Mouse (Mus musculus): Measurements from ENCODE around the gene Prdx2. TPM values are rescaled to one million over a fixed set of nuclear protein-coding genes. Genes with fewer than 3 reads are reported as not detected.
A peak's percentile ranks its signal among the peaks of the same experiment; 100 is the strongest.

Prdx2 gene
- polyA plus RNA-seq, 1 experiment from 2014 or later: 1,271 TPM

GRCm38 (mm10) chr8:84982499-84983011 is 13.2 kb downstream of the Prdx2 start:
- no peak overlapping the region for H3K4me2 ChIP-seq
- no peak overlapping the region for H3K27ac ChIP-seq
- WGBS: 73% methylated on average over 3 of the region's 3 CpGs
- no peak for ATAC-seq (ENCODE audit: low FRiP score)
- H3K9me3 ChIP-seq: no peaks in the 10 kb centered on the region
- H3K27me3 ChIP-seq: peaks cover 93% of the 10 kb centered on the region
- H3K36me3 ChIP-seq (replicated peaks): no peaks in the 10 kb centered on the region
- peaks cover 62% of the 10 kb centered on the region for H3K4me1 ChIP-seq
- H3K9ac ChIP-seq: no peak overlapping the region
- no peak overlapping the region for H3K4me3 ChIP-seq (replicated peaks)

- H3K9me3 ChIP-seq: no peaks in the 10 kb centered on the region
- 23% methylated on average over 16 of the region's 16 CpGs for WGBS
- no peaks in the 10 kb centered on the region for H3K36me3 ChIP-seq (replicated peaks)
- peaks cover 90% of the 10 kb centered on the region for H3K27me3 ChIP-seq
- peak overlapping the region; percentile 63; the same call in 1 of the 2 replicates for H3K9ac ChIP-seq
- H3K4me1 ChIP-seq: peaks cover 47% of the 10 kb centered on the region
- peak overlapping the region; percentile 53; the same call in 1 of the 2 replicates for H3K4me3 ChIP-seq (replicated peaks)
- no peak for ATAC-seq (ENCODE audit: low FRiP score)
- peak overlapping the region; percentile 98 for H3K4me2 ChIP-seq
- H3K27ac ChIP-seq: 0 out of 2 replicates have a peak overlapping the region, but pooled peaks have one; percentile 36
Measured at GRCm38 (mm10) chr8:84984294-84985048, 15.1 kb downstream of the Prdx2 start.

DNA sequence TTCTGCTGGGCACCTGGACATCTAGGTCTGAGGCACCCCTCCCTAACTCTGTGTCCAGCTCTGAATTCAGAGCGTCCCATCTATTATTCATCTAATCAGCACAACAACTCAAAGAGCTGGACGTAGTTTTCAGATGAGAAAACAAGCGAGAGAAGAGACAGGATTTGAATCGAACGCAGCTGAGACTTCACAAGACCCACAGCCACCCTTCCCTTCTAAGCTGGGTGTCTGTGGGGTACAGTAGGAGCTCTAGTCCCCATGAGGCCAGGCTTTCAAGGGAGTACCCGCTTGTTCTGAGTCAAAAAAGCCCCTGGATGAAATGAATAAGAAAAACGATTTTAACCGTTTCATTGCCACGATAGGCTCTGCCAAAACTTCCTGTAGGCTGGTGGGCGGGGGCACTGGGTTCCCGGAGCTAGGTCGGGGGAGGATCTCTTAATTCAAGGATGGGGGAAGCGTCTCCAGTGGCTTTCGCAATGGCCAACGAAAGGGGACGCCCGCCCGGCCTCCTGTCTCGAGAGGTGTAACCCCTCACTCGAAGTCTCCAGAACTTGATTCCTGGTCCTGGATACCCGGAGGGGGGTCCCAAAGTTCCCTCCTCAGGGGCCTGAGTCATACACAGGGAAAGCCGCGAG is 15.8 kb downstream of the Prdx2 start:
- H3K27me3 ChIP-seq: peaks cover 84% of the 10 kb centered on the region
- H3K4me1 ChIP-seq: peaks cover 42% of the 10 kb centered on the region
- H3K9ac ChIP-seq: peak overlapping the region; percentile 63
- H3K4me2 ChIP-seq: peak overlapping the region; percentile 98
- 1% methylated on average over 23 of the region's 23 CpGs for WGBS
- H3K9me3 ChIP-seq: no peaks in the 10 kb centered on the region
- no peak for ATAC-seq (ENCODE audit: low FRiP score)
- 0 out of 2 replicates have a peak overlapping the region, but pooled peaks have one; percentile 36 for H3K27ac ChIP-seq
- H3K4me3 ChIP-seq (replicated peaks): peak overlapping the region; percentile 53
- no peaks in the 10 kb centered on the region for H3K36me3 ChIP-seq (replicated peaks)

DNA sequence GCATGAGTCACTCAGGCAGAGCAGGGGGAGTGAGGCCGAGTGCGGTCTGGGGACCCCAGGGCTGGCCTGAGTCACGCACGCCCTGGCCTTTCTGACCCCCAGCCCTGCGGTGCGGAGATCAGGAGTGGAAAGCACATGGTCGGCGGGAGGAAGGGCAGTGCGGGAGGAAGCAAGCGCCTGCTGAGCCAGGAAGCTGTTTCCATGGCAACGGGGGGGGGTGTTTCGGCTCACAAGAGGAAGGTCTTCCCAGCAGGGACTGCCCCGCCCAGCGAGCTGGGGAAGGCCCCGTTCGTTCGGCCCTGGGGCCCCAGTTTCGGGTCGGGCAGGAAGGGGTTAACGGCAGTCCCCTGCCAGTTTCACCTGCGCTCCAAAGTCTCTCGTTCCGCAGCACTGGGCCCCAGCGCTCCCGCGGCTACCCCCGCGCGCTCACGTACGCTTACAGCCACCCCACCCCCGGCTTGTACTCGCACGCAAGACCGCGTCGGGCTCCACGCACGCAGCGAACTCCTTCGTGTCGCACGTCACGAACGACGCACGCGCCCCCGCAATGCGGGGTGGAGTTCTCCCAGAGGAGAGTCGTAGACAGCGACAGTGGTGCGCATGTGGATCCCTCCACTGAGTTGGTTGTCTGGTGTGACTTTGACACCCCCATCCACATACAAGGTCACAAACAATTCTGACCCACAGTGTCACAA is 16.4 kb downstream of the Prdx2 start:
- Histone ChIP-seq H3K27ac (no peak overlapping the region), H3K36me3 (replicated peaks) (no peaks in the 10 kb centered on the region), H3K9ac (peak overlapping the region; percentile 63), H3K27me3 (peaks cover 78% of the 10 kb centered on the region), H3K4me1 (peaks cover 39% of the 10 kb centered on the region), H3K4me3 (replicated peaks) (peak overlapping the region; percentile 53), H3K9me3 (no peaks in the 10 kb centered on the region), H3K4me2 (peak overlapping the region; percentile 98)
- peak; percentile 5; the same call in 1 of the 2 replicates for ATAC-seq (ENCODE audit: low FRiP score)
- under 1% methylated on average over 51 of the region's 53 CpGs for WGBS

DNA sequence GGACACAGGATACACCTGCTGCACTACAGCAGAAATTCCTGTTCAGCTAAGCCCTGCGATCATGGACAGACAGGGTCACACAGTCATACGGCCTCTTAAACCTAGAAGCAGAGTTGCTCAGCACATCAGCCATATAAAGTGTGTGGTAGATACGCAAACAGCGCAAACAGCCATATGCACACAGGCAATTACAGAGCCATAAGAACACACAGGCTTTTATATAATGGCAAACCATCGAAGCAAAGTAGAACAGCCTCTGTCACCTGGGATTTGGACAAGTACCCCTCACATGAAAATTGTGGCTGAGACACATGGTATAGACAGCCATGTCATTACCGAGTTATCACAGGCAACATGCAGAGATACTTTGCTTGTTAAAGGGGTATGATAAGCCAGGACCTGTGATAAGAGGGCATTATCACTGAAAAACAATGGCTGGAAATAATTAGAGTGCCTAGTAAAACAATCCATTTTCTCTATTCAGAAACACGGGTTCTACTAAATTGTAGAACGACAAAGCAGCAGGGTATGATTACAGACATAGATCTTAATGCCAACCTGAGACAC is 17.1 kb downstream of the Prdx2 start:
- ATAC-seq (ENCODE audit: low FRiP score): no peak
- peak overlapping the region; percentile 63 for H3K9ac ChIP-seq
- H3K4me3 ChIP-seq (replicated peaks): peak overlapping the region; percentile 53
- H3K27me3 ChIP-seq: peaks cover 72% of the 10 kb centered on the region
- WGBS: 42% methylated on average over 8 of the region's 8 CpGs
- no peaks in the 10 kb centered on the region for H3K36me3 ChIP-seq (replicated peaks)
- H3K27ac ChIP-seq: no peak overlapping the region
- no peaks in the 10 kb centered on the region for H3K9me3 ChIP-seq
- peaks cover 39% of the 10 kb centered on the region for H3K4me1 ChIP-seq
- peak overlapping the region; percentile 98 for H3K4me2 ChIP-seq

DNA sequence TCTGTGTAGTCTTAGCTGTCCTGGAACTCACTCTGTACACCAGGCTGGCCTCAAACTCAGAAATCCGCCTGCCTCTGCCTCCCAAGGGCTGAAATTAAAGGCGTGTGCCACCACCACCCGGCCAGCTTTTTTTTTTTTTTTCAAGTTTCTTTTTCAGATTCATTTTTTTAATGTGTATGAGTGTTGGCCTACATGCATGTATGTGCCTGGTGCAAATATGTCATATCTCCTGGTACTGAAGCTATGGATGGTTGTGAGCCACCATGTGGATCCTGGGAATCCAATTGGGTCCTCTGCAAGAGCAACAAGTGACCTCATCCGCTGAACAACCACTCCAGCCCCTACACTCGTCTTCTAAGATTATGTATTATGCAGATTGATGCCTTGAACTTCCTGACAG is 18.0 kb downstream of the Prdx2 start:
- H3K36me3 ChIP-seq (replicated peaks): no peaks in the 10 kb centered on the region
- H3K4me3 ChIP-seq (replicated peaks): no peak overlapping the region
- WGBS: 82% methylated on average over 5 of the region's 5 CpGs
- no peak for ATAC-seq (ENCODE audit: low FRiP score)
- H3K27me3 ChIP-seq: peaks cover 64% of the 10 kb centered on the region
- H3K4me1 ChIP-seq: peaks cover 36% of the 10 kb centered on the region
- H3K9ac ChIP-seq: no peak overlapping the region
- H3K9me3 ChIP-seq: no peaks in the 10 kb centered on the region
- no peak overlapping the region for H3K27ac ChIP-seq
- no peak overlapping the region for H3K4me2 ChIP-seq

DNA sequence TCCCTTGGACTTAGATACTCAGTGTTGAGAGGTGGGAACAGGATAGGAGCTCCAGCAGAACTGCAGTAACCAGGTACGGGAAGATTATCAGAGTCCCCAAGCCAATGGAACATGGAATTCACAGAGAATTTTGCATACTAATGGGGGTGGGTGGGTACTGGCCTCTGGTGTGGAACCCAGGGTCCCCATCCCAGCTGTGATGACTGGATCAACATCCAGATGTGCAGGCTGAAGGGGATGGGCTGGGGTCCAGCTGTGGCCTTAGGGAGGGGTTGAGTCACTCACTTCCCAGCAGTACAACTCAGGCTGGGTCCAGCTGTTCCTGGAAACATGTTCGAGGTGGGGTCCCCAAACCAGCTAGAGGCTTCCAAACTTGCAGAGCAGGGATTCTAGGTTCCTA is 18.5 kb downstream of the Prdx2 start:
- 78% methylated on average over 2 of the region's 2 CpGs for WGBS
- Histone ChIP-seq H3K27me3 (peaks cover 64% of the 10 kb centered on the region), H3K9ac (no peak overlapping the region), H3K4me3 (replicated peaks) (no peak overlapping the region), H3K9me3 (no peaks in the 10 kb centered on the region), H3K36me3 (replicated peaks) (no peaks in the 10 kb centered on the region), H3K4me2 (no peak overlapping the region), H3K4me1 (peaks cover 36% of the 10 kb centered on the region), H3K27ac (no peak overlapping the region)
- no peak for ATAC-seq (ENCODE audit: low FRiP score)

- Histone ChIP-seq H3K4me2 (peak overlapping the region; percentile 92), H3K9me3 (no peaks in the 10 kb centered on the region), H3K4me1 (peaks cover 36% of the 10 kb centered on the region), H3K9ac (no peak overlapping the region), H3K27ac (no peak overlapping the region), H3K27me3 (peaks cover 57% of the 10 kb centered on the region), H3K36me3 (replicated peaks) (no peaks in the 10 kb centered on the region), H3K4me3 (replicated peaks) (no peak overlapping the region)
- no peak for ATAC-seq (ENCODE audit: low FRiP score)
- WGBS: 15% methylated on average over 15 of the region's 15 CpGs
Measured at GRCm38 (mm10) chr8:84989311-84989731, 19.9 kb downstream of the Prdx2 start.

- Histone ChIP-seq H3K4me2 (peak overlapping the region; percentile 92), H3K27ac (peak overlapping the region; percentile 59), H3K4me1 (peaks cover 31% of the 10 kb centered on the region), H3K27me3 (peaks cover 56% of the 10 kb centered on the region), H3K9ac (peak overlapping the region; percentile 63), H3K9me3 (no peaks in the 10 kb centered on the region), H3K4me3 (replicated peaks) (peak overlapping the region; percentile 56), H3K36me3 (replicated peaks) (no peaks in the 10 kb centered on the region; the same call in 1 of the 2 replicates)
- ATAC-seq (ENCODE audit: low FRiP score): peak; percentile 42
- under 1% methylated on average over 15 of the region's 15 CpGs for WGBS
Measured at GRCm38 (mm10) chr8:84989810-84990209, 20.4 kb downstream of the Prdx2 start.

DNA sequence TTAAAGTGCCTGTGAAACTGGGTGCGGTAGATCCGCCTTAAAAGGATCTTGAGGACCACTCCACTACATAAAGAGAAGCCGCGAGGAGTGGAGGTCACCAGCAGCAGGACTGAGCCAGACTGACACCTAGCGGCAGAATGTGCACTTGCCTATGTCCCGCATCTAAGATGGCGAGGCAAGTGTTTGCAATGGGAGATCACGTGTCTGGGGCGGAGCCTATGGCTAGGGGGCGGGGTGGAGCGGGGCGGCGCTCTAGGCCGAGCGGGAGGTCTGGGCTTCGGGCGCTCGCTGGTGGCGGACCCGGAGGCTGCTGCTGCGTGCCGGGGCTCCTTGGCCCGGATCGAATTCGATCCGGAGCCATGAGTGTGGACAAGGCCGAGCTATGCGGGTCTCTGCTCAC is 21.0 kb downstream of the Prdx2 start, which contains the start of gene Hook2:
Hook2 (plus strand) TSS at position 255 of the 400 bp plus-strand sequence.
- Histone ChIP-seq H3K27ac (peak within 1 kb of the TSS; percentile 59), H3K4me1 (peaks cover 25% of the 10 kb centered on the region), H3K27me3 (peaks cover 54% of the 10 kb centered on the region), H3K4me3 (replicated peaks) (peak within 1 kb of the TSS; percentile 56), H3K4me2 (peak within 1 kb of the TSS; percentile 92), H3K9ac (peak within 1 kb of the TSS; percentile 75), H3K9me3 (no peaks in the 10 kb centered on the region), H3K36me3 (replicated peaks) (no peaks in the 10 kb centered on the region; the same call in 1 of the 2 replicates)
- peak; percentile 93 for ATAC-seq (ENCODE audit: low FRiP score)
- WGBS: under 1% methylated on average over 26 of the region's 28 CpGs

- H3K36me3 ChIP-seq (replicated peaks): no peaks in the 10 kb centered on the region; the same call in 1 of the 2 replicates
- peaks cover 24% of the 10 kb centered on the region for H3K4me1 ChIP-seq
- H3K27ac ChIP-seq: no peak overlapping the region
- H3K9me3 ChIP-seq: no peaks in the 10 kb centered on the region
- H3K9ac ChIP-seq: peak overlapping the region; percentile 75
- peak; percentile 30 for ATAC-seq (ENCODE audit: low FRiP score)
- peak overlapping the region; percentile 92 for H3K4me2 ChIP-seq
- H3K27me3 ChIP-seq: peaks cover 54% of the 10 kb centered on the region
- peak overlapping the region; percentile 56 for H3K4me3 ChIP-seq (replicated peaks)
- 1% methylated on average over 15 of the region's 15 CpGs for WGBS
Measured at GRCm38 (mm10) chr8:84990836-84991235, 21.4 kb downstream of the Prdx2 start.

All from forebrain, embryonic 12.5 days (tissue).